In genomic region chr6:32122584-32123265, GRCm38 (mm10) we compare ENCODE assay signal across 23 mouse cellular contexts.
DNase-seq lines count a peak whose midpoint lies in the region; ATAC-seq and TF ChIP-seq lines count a peak whose summit lies in the region.
"Had no signal": no experiment of that assay in that cellular context is flagged by ENCODE, and none has a peak within 500 bp of the region (broad histone marks: within the 10 kb centered on the region; RNA-seq: fewer than 3 reads in every experiment).

No protein-coding gene starts in this region.

- intact Hi-C loops in left cerebral cortex, postnatal 4 days (cut with DNase I), result no loop called here
- intact Hi-C loops in left cerebral cortex, adult 2 months (cut with DNase I), result no loop called here

- no peak for TF ChIP-seq CTCF in left cerebral cortex, adult 2 months (IDR thresholded peaks at IDR 0.05)

- peak; percentile 45 to 73; a peak in 3 of 4 replicates for ATAC-seq in hematopoietic stem cell, adult 5-6 weeks (replicated peaks in 1 of 2; ENCODE audit: insufficient read depth in 1 of 2, low FRiP score in 2 of 2, low TSS enrichment in 1 of 2, low read depth in 1 of 2, poor library complexity in 2 of 2, severe bottlenecking in 2 of 2)
- ATAC-seq: activated CD4-positive, CD25-positive, alpha-beta regulatory T cell, adult 4 months; CD4-positive, CD25-positive, alpha-beta regulatory T cell, adult 4 months; forebrain, embryonic 14.5 days; forebrain, embryonic 16.5 days; Patski had no signal

- H3K27ac ChIP-seq in left cerebral cortex, adult 2 months, result no peak overlapping the region
- H3K27ac ChIP-seq: embryonic facial prominence, embryonic 13.5 days; embryonic facial prominence, embryonic 15.5 days; forebrain, embryonic 10.5 days; forebrain, embryonic 12.5 days had no signal

- DNase-seq in cerebellum, postnatal 10 days, result peak; percentile 60 to 71
- no peak for DNase-seq in cerebellum, postnatal 4 days (ENCODE audit: low spot score in 2 of 2)
- peak; percentile 17 to 33 for DNase-seq in cerebellum, postnatal 25 days
- no peak for DNase-seq in cerebellum, adult 9-11 months
- DNase-seq in left cerebral cortex, postnatal 4 days, result peak; percentile 11
- no peak for DNase-seq in left cerebral cortex, adult 2 months (ENCODE audit: extremely low spot score in 1 of 2, low spot score in 2 of 2)
- no peak for DNase-seq in layer of hippocampus, postnatal 25 days (ENCODE audit: extremely low spot score in 1 of 2, low spot score in 1 of 2)
- DNase-seq: adrenal gland, adult 8-10 months; adrenal gland, postnatal 25 days; B cell, adult 2 months; cerebellum, adult 11-12 months; embryo, embryonic 11 days had no signal

- no peak overlapping the region for H3K4me3 ChIP-seq in left cerebral cortex, adult 2 months
- H3K4me3 ChIP-seq: embryonic facial prominence, embryonic 13.5 days; embryonic facial prominence, embryonic 15.5 days; erythroblast, embryonic 14.5 days; forebrain, embryonic 10.5 days; forebrain, embryonic 12.5 days had no signal

Comparison
In these comparisons a context has a peak if more than half of its experiments do, and no peak if none do; other contexts are left out.
1. DNase-seq: peak in cerebellum, postnatal 10 days (2 of 2), cerebellum, postnatal 25 days (2 of 2) and left cerebral cortex, postnatal 4 days (single experiment); none in cerebellum, postnatal 4 days (0 of 2), cerebellum, adult 9-11 months (single experiment), left cerebral cortex, adult 2 months (0 of 2) and layer of hippocampus, postnatal 25 days (0 of 2).